Mouse (Mus musculus): ENCODE results near the gene Pip5kl1. TPM values are rescaled to one million over a fixed set of nuclear protein-coding genes. Genes with fewer than 3 reads are reported as not detected.
A peak's percentile ranks its signal among the peaks of the same experiment; 100 is the strongest.

The Pip5kl1 gene
- polyA plus RNA-seq, 1 experiment from 2014 or later: not detected

- ATAC-seq (replicated peaks; ENCODE audit: insufficient number of reproducible peaks, insufficient read depth, low FRiP score, low read depth): peak; percentile 68
- Histone ChIP-seq H3K4me1 (replicated peaks) (peaks cover 39% of the 10 kb centered on the region), H3K9me3 (replicated peaks) (no peaks in the 10 kb centered on the region), H3K9ac (peak within 1 kb of the TSS; percentile 69), H3K4me3 (peak within 1 kb of the TSS; percentile 74), H3K36me3 (peaks cover 17% of the 10 kb centered on the region; the same call in 1 of the 2 replicates), H3K4me2 (peak within 1 kb of the TSS; percentile 78), H3K27ac (peak within 1 kb of the TSS; percentile 50), H3K27me3 (peaks cover 8% of the 10 kb centered on the region; the same call in 1 of the 2 replicates)
- WGBS: under 1% methylated on average over 36 of the region's 36 CpGs
Measured at GRCm38 (mm10) chr2:32570698-32571494, 3.7 kb upstream of the Pip5kl1 start, which contains the start of gene Dpm2. Gene Dpm2, plus strand, starts transcription at chr2:32570858.

- H3K9ac ChIP-seq: no peak overlapping the region
- no peak overlapping the region for H3K27ac ChIP-seq
- H3K36me3 ChIP-seq: peaks cover 17% of the 10 kb centered on the region; the same call in 1 of the 2 replicates
- WGBS: 85% methylated on average over 11 of the region's 11 CpGs
- H3K4me2 ChIP-seq: no peak overlapping the region; the same call in 1 of the 2 replicates
- H3K4me3 ChIP-seq: no peak overlapping the region
- ATAC-seq (replicated peaks; ENCODE audit: insufficient number of reproducible peaks, insufficient read depth, low FRiP score, low read depth): no peak
- H3K9me3 ChIP-seq (replicated peaks): no peaks in the 10 kb centered on the region
- H3K4me1 ChIP-seq (replicated peaks): peaks cover 35% of the 10 kb centered on the region
- H3K27me3 ChIP-seq: peaks cover 20% of the 10 kb centered on the region
Measured at GRCm38 (mm10) chr2:32572196-32572595, 2.4 kb upstream of the Pip5kl1 start.

- Histone ChIP-seq H3K4me1 (replicated peaks) (peaks cover 25% of the 10 kb centered on the region), H3K9me3 (replicated peaks) (no peaks in the 10 kb centered on the region), H3K4me2 (peak overlapping the region; percentile 69), H3K36me3 (0 out of 2 replicates have a peak, but pooled peaks cover 9% of the 10 kb centered on the region), H3K27me3 (peaks cover 45% of the 10 kb centered on the region), H3K27ac (no peak overlapping the region), H3K4me3 (peak overlapping the region; percentile 39), H3K9ac (peak overlapping the region; percentile 34; the same call in 1 of the 2 replicates)
- 2% methylated on average over 26 of the region's 26 CpGs for WGBS
- no peak for ATAC-seq (replicated peaks; ENCODE audit: insufficient number of reproducible peaks, insufficient read depth, low FRiP score, low read depth)
Measured at GRCm38 (mm10) chr2:32574901-32575585, 446 bp downstream of the Pip5kl1 start.

- peaks cover 48% of the 10 kb centered on the region for H3K27me3 ChIP-seq
- peaks cover 22% of the 10 kb centered on the region for H3K4me1 ChIP-seq (replicated peaks)
- no peak for ATAC-seq (replicated peaks; ENCODE audit: insufficient number of reproducible peaks, insufficient read depth, low FRiP score, low read depth)
- H3K4me2 ChIP-seq: peak within 1 kb of the TSS; percentile 69
- peak within 1 kb of the TSS; percentile 34; the same call in 1 of the 2 replicates for H3K9ac ChIP-seq
- WGBS: 9% methylated on average over 28 of the region's 28 CpGs
- no peak within 1 kb of the TSS for H3K27ac ChIP-seq
- H3K4me3 ChIP-seq: peak within 1 kb of the TSS; percentile 39
- 0 out of 2 replicates have a peak, but pooled peaks cover 9% of the 10 kb centered on the region for H3K36me3 ChIP-seq
- no peaks in the 10 kb centered on the region for H3K9me3 ChIP-seq (replicated peaks)
Measured at GRCm38 (mm10) chr2:32575586-32576160, 1.1 kb downstream of the Pip5kl1 start, which contains the start of gene 9430097D07Rik. Gene 9430097D07Rik, minus strand, starts transcription at chr2:32575684.

- WGBS: 84% methylated on average over 9 of the region's 9 CpGs
- Histone ChIP-seq H3K36me3 (0 out of 2 replicates have a peak, but pooled peaks cover 9% of the 10 kb centered on the region), H3K9me3 (replicated peaks) (no peaks in the 10 kb centered on the region), H3K4me2 (no peak overlapping the region), H3K9ac (no peak overlapping the region), H3K27me3 (peaks cover 48% of the 10 kb centered on the region), H3K4me1 (replicated peaks) (peaks cover 16% of the 10 kb centered on the region), H3K27ac (no peak overlapping the region), H3K4me3 (no peak overlapping the region)
- no peak for ATAC-seq (replicated peaks; ENCODE audit: insufficient number of reproducible peaks, insufficient read depth, low FRiP score, low read depth)
Measured at GRCm38 (mm10) chr2:32576532-32576931, 1.9 kb downstream of the Pip5kl1 start.

GRCm38 (mm10) chr2:32578146-32579046, 3.8 kb downstream of the Pip5kl1 start:
- H3K4me1 ChIP-seq (replicated peaks): peaks cover 15% of the 10 kb centered on the region
- no peak overlapping the region for H3K9ac ChIP-seq
- WGBS: 33% methylated on average over 25 of the region's 30 CpGs
- H3K27me3 ChIP-seq: peaks cover 52% of the 10 kb centered on the region
- H3K36me3 ChIP-seq: no peaks in the 10 kb centered on the region
- H3K4me3 ChIP-seq: no peak overlapping the region
- no peak overlapping the region for H3K27ac ChIP-seq
- H3K9me3 ChIP-seq (replicated peaks): no peaks in the 10 kb centered on the region
- no peak for ATAC-seq (replicated peaks; ENCODE audit: insufficient number of reproducible peaks, insufficient read depth, low FRiP score, low read depth)
- H3K4me2 ChIP-seq: no peak overlapping the region

GRCm38 (mm10) chr2:32581450-32582095, 7.0 kb downstream of the Pip5kl1 start:
- Histone ChIP-seq H3K4me2 (peak overlapping the region; percentile 43), H3K27me3 (peaks cover 38% of the 10 kb centered on the region), H3K27ac (no peak overlapping the region), H3K36me3 (no peaks in the 10 kb centered on the region), H3K9me3 (replicated peaks) (no peaks in the 10 kb centered on the region), H3K4me3 (peak overlapping the region; percentile 36), H3K4me1 (replicated peaks) (peaks cover 7% of the 10 kb centered on the region), H3K9ac (no peak overlapping the region)
- 36% methylated on average over 19 of the region's 19 CpGs for WGBS
- no peak for ATAC-seq (replicated peaks; ENCODE audit: insufficient number of reproducible peaks, insufficient read depth, low FRiP score, low read depth)

- ATAC-seq (replicated peaks; ENCODE audit: insufficient number of reproducible peaks, insufficient read depth, low FRiP score, low read depth): peak; percentile 43
- Histone ChIP-seq H3K9me3 (replicated peaks) (no peaks in the 10 kb centered on the region), H3K9ac (peak overlapping the region; percentile 23; the same call in 1 of the 2 replicates), H3K27me3 (peaks cover 24% of the 10 kb centered on the region), H3K4me2 (peak overlapping the region; percentile 68), H3K4me1 (replicated peaks) (peaks cover 18% of the 10 kb centered on the region), H3K27ac (no peak overlapping the region), H3K36me3 (no peaks in the 10 kb centered on the region), H3K4me3 (peak overlapping the region; percentile 37)
- 10% methylated on average over 37 of the region's 37 CpGs for WGBS
Measured at GRCm38 (mm10) chr2:32582830-32583799, 8.5 kb downstream of the Pip5kl1 start.

GRCm38 (mm10) chr2:32585149-32585714, 10.6 kb downstream of the Pip5kl1 start:
- Histone ChIP-seq H3K9me3 (replicated peaks) (no peaks in the 10 kb centered on the region), H3K36me3 (peaks cover 2% of the 10 kb centered on the region; the same call in 1 of the 2 replicates), H3K27ac (no peak overlapping the region), H3K4me3 (no peak overlapping the region), H3K27me3 (peaks cover 5% of the 10 kb centered on the region; the same call in 1 of the 2 replicates), H3K9ac (no peak overlapping the region), H3K4me1 (replicated peaks) (peaks cover 39% of the 10 kb centered on the region), H3K4me2 (no peak overlapping the region)
- ATAC-seq (replicated peaks; ENCODE audit: insufficient number of reproducible peaks, insufficient read depth, low FRiP score, low read depth): no peak
- WGBS: 82% methylated on average over 7 of the region's 7 CpGs

Measured in heart, embryonic 15.5 days (tissue).